Mouse (Mus musculus): Measurements from ENCODE around the gene BC052040.

GRCm38 (mm10) chr2:115725926-115726325, 144.4 kb downstream of the BC052040 start:
- TF ChIP-seq CTCF (IDR thresholded peaks at IDR 0.05; ENCODE audit: low read depth, low read length) (no peak), POLR2A (IDR thresholded peaks at IDR 0.05; ENCODE audit: borderline replicate concordance, low read depth, low read length) (no peak)

Data from bone marrow macrophage, adult 2 months (primary cell).